Mouse (Mus musculus): ENCODE measurements around the gene Phrf1.

Phrf1 gene

DNA sequence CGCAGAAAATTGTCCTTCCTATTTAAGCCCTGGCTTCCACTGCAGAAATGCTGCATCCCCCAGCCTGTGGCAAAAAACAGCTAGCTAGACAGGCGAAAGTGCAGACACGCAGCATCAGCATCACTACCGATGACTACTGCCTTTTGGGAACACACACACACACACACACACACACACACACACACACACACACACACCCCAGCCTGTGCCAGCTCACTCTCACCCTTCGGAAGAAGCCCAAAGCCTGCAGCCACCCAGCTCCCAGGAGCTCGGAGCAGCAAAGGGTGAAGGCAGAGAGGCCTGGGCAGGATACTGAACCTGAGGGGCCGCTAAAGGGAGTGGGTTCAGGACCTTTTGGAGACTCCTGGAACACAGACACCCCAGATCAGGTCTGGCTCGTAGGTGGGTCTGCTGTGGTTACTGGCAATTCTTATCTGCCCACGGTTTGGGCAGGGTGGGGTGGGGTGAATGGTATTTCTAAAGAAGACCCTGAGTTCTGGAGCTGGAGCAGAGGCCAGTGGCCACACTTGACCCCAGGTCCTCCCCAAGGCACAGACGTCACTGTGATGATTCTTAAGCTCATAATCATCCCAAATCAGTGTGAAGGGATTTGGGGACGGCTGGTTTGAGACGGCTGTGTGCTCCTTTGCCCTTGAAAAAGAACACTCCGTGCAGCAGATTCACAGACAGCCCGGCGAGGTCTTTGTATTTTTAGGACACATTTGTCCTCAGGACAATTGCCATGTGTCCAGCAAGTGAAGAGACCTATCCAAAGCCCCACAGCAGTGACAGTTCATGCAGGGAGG is 64.2 kb downstream of the Phrf1 start:
- no peak for DNase-seq (ENCODE audit: low spot score in 2 of 2)

DNA sequence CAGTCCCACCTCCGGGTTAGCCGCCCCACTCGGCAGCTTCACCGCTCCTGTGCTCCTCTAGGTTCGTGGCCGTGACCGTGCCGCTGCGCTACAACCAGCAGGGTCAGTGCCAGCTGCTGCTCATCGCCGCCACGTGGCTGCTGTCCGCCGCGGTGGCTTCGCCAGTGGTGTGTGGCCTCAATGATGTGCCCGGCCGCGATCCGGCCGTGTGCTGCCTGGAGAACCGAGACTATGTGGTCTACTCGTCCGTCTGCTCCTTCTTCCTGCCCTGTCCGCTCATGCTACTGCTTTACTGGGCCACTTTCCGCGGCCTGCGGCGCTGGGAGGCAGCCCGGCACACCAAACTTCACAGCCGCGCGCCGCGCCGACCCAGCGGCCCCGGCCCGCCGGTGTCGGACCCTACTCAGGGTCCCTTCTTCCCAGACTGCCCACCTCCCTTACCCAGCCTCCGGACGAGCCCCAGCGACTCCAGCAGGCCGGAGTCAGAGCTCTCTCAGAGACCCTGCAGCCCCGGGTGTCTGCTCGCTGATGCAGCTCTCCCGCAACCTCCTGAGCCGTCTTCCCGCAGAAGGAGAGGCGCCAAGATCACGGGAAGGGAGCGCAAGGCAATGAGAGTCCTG is 65.4 kb downstream of the Phrf1 start:
- no peak for DNase-seq (ENCODE audit: low spot score in 2 of 2)

DNA sequence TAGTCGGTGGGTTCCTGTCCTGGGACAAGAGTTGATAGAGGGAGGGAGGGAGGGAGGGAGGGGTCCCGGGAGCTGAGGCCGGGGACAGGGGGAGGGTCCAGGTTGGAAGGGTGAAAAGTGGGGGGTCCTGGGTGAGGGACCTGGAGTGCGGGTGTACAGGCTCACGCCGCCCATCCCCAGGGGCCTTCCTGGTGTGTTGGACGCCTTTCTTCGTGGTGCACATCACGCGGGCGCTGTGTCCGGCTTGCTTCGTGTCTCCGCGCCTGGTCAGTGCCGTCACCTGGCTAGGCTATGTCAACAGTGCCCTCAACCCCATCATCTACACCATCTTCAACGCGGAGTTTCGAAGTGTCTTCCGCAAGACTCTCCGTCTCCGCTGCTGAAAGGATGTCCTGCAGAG is 65.9 kb downstream of the Phrf1 start:
- DNase-seq (ENCODE audit: low spot score in 2 of 2): no peak

- DNase-seq (ENCODE audit: low spot score in 2 of 2): no peak
Observed at GRCm38 (mm10) chr7:141297926-141298650, 69.5 kb downstream of the Phrf1 start.

DNA sequence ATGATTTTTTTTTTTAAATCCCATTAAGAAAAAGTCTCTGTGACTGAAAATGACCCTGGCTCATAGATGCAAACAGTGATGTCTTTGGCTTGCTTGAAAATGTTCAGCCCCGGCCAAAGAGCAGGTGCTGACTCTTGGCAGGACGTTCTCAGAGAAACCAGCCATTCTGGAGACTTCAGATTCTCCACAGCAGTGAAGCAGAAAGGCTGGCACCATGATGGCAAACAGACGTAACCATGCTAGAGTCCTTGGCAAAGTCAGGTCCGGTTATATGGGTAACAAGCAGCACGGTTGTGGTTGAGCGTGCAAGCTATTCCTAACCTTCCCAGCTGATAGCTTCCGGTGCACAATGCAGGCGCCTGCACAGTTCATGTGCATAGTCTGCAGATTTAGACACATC is 70.6 kb downstream of the Phrf1 start:
- DNase-seq (ENCODE audit: low spot score in 2 of 2): no peak

DNA sequence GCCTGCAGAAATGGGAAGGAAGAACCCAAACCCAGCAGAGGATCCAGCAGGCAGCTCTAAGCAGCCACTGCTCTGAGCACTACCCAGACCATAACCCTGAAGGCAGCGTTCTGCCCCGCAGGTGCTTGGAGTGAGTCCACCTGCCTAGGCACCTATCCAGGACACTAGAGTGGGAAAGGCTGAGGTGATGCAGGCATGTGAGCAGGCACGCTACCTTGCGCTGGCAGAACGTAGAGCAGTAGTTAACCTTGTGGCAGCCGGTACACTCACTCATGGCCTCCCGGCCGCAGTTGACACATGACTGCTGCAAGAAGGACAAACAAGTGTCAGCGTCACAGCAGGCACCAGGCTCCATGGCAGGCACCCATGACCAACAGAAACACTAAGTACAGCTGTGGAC is 72.8 kb downstream of the Phrf1 start:
- DNase-seq (ENCODE audit: low spot score in 2 of 2): no peak

- no peak for DNase-seq (ENCODE audit: low spot score in 2 of 2)
Observed at GRCm38 (mm10) chr7:141302702-141303268, 74.2 kb downstream of the Phrf1 start.

GRCm38 (mm10) chr7:141304537-141304936 is 76.0 kb downstream of the Phrf1 start:
- no peak for DNase-seq (ENCODE audit: low spot score in 2 of 2)

Measured in urinary bladder, postnatal 4 days (tissue).